Mouse (Mus musculus) heart, adult 2 months (tissue): Measurements from ENCODE around the gene Prrg4. TPM values are rescaled to one million over a fixed set of nuclear protein-coding genes. Genes with fewer than 3 reads are reported as not detected.
A peak's percentile ranks its signal among the peaks of the same experiment; 100 is the strongest.

ENCODE experiments used
- DNase-seq, 2 experiments: peaks; one replicate each; pipeline ENCODE4 v3.0.0; 2021
- H3K27ac ChIP-seq: fragments of 200-600 bp; 2 replicates; pipeline ENCODE4 v1.8.1; 2022
- H3K27me3 ChIP-seq: fragments of 200-500 bp; 2 replicates; pipeline ENCODE4 v1.6.1; 2012; ENCODE audit warnings: mild to moderate bottlenecking, low read length, inconsistent platforms, mixed read lengths; ENCODE audit not compliant: control insufficient read depth, insufficient read depth
- H3K36me3 ChIP-seq: fragments of 200-500 bp; 2 replicates; pipeline ENCODE4 v1.6.1; 2012; ENCODE audit warnings: low read length, inconsistent platforms; ENCODE audit not compliant: control insufficient read depth, insufficient read depth
- H3K4me1 ChIP-seq: fragments of 200-500 bp; 2 replicates; pipeline ENCODE4 v1.6.1; 2011; ENCODE audit warnings: low read length; ENCODE audit not compliant: control insufficient read depth, insufficient read depth
- H3K4me3 ChIP-seq: fragments of 200-600 bp; 2 replicates; pipeline ENCODE4 v1.8.1; 2022
- H3K79me2 ChIP-seq: fragments of 200-500 bp; replicated peaks from 2 replicates; pipeline ENCODE4 v1.6.1; 2012; ENCODE audit warnings: mild to moderate bottlenecking, inconsistent platforms, low read length, moderate library complexity, mixed read lengths; ENCODE audit not compliant: control insufficient read depth, insufficient read depth
- H3K9ac ChIP-seq: fragments of 200-500 bp; 2 replicates; pipeline ENCODE4 v1.6.1; 2012; ENCODE audit warnings: low read depth, mild to moderate bottlenecking, control low read depth, inconsistent platforms, low read length, mixed read lengths
- CTCF ChIP-seq: fragments of 200-600 bp; IDR thresholded peaks from 2 replicates; pipeline ENCODE4 v1.8.1; 2022; ENCODE audit warnings: antibody characterized with exemption, mild to moderate bottlenecking, moderate library complexity
- EP300 ChIP-seq: fragments of 200-500 bp; IDR thresholded peaks from 2 replicates; pipeline ENCODE4 v1.6.1; 2011; ENCODE audit warnings: low read depth, low read length, control low read depth; ENCODE audit not compliant: insufficient read depth
- POLR2A ChIP-seq: fragments of 200-500 bp; IDR thresholded peaks from 2 replicates; pipeline ENCODE4 v1.6.1; 2011; ENCODE audit warnings: mild to moderate bottlenecking, low read depth, low read length, control low read depth; ENCODE audit not compliant: insufficient read depth
- WGBS: fragments of 180-500 bp; shearing (Covaris S2); methylation state at CpG from one replicate; pipeline ENCODE4 v1.1.7; 2018; 5-methylcytosine and 5-hydroxymethylcytosine counted together
- intact Hi-C: fragments of 180-260 bp; cut with DNase I; formaldehyde crosslinking; loops from one replicate; pipeline ENCODE4 v1.15.1; 2025
- polyA plus RNA-seq: library from polyadenylated mRNA; depleted of rRNA; stranded (reverse); fragments of >200 nt; gene quantifications from 2 replicates; pipeline ENCODE4 v1.2.3, GENCODE M21; 2012
- total RNA-seq, 2 experiments: library from RNA; stranded (reverse); gene quantifications; 2 replicates each; pipeline ENCODE4 v1.2.3; 2021

The Prrg4 gene
- total and polyA plus RNA-seq, 3 experiments: 0.29 to 0.94 (median 0.61) TPM

GRCm38 (mm10) chr2:104847645-104848044 is 2.0 kb downstream of the Prrg4 start:
- Histone ChIP-seq H3K36me3 (no peaks in the 10 kb centered on the region), H3K9ac (no peak overlapping the region), H3K4me1 (peaks cover 4% of the 10 kb centered on the region), H3K27me3 (no peaks in the 10 kb centered on the region), H3K27ac (no peak overlapping the region), H3K79me2 (no peaks in the 10 kb centered on the region), H3K4me3 (no peak overlapping the region)
- TF ChIP-seq CTCF: peak; percentile 62
- TF ChIP-seq EP300: no peak
- 65% methylated on average over 2 of the region's 2 CpGs for WGBS
- no peak for DNase-seq
- intact Hi-C loops: loop anchor here (5.0 kb wide), 1 partner anchor 385 kb away; no protein-coding TSS in a partner anchor

- DNase-seq: no peak
- no peak for TF ChIP-seq EP300
- no peak for TF ChIP-seq POLR2A
- TF ChIP-seq CTCF: no peak
- Histone ChIP-seq H3K9ac (no peak overlapping the region), H3K36me3 (no peaks in the 10 kb centered on the region), H3K4me3 (no peak overlapping the region), H3K79me2 (no peaks in the 10 kb centered on the region), H3K27me3 (no peaks in the 10 kb centered on the region), H3K4me1 (peaks cover 4% of the 10 kb centered on the region), H3K27ac (no peak overlapping the region)
- intact Hi-C loops: loop anchor here (5.0 kb wide), 1 partner anchor 385 kb away; no protein-coding TSS in a partner anchor
- 38% methylated on average over 4 of the region's 4 CpGs for WGBS
Measured at GRCm38 (mm10) chr2:104846638-104847414, 2.9 kb downstream of the Prrg4 start.

- no peak for DNase-seq
- no peak for TF ChIP-seq POLR2A
- no peak for TF ChIP-seq CTCF
- TF ChIP-seq EP300: no peak
- Histone ChIP-seq H3K27ac (no peak overlapping the region), H3K27me3 (no peaks in the 10 kb centered on the region), H3K4me1 (no peaks in the 10 kb centered on the region), H3K9ac (no peak overlapping the region), H3K36me3 (no peaks in the 10 kb centered on the region), H3K4me3 (no peak overlapping the region), H3K79me2 (no peaks in the 10 kb centered on the region)
- intact Hi-C loops: no loop called here
Measured at GRCm38 (mm10) chr2:104842559-104842958, 7.1 kb downstream of the Prrg4 start.

- WGBS: 89% methylated on average over 7 of the region's 7 CpGs
- H3K4me1 ChIP-seq: no peaks in the 10 kb centered on the region
- DNase-seq: no peak
- no peak overlapping the region for H3K27ac ChIP-seq
- H3K9ac ChIP-seq: no peak overlapping the region
- intact Hi-C loops: no loop called here
- no peak overlapping the region for H3K4me3 ChIP-seq
- H3K79me2 ChIP-seq: no peaks in the 10 kb centered on the region
- no peaks in the 10 kb centered on the region for H3K36me3 ChIP-seq
- no peaks in the 10 kb centered on the region for H3K27me3 ChIP-seq
- TF ChIP-seq CTCF (no peak), EP300 (no peak), POLR2A (no peak)
Measured at GRCm38 (mm10) chr2:104841736-104842135, 7.9 kb downstream of the Prrg4 start.

- Histone ChIP-seq H3K9ac (no peak overlapping the region), H3K4me3 (no peak overlapping the region), H3K79me2 (no peaks in the 10 kb centered on the region), H3K27ac (no peak overlapping the region), H3K36me3 (no peaks in the 10 kb centered on the region), H3K4me1 (no peaks in the 10 kb centered on the region), H3K27me3 (no peaks in the 10 kb centered on the region)
- intact Hi-C loops: no loop called here
- DNase-seq: no peak
- TF ChIP-seq EP300: no peak
- no peak for TF ChIP-seq POLR2A
- TF ChIP-seq CTCF: peak; percentile 30; the same call in 1 of the 2 replicates
Measured at GRCm38 (mm10) chr2:104840974-104841373, 8.7 kb downstream of the Prrg4 start.

- 56% methylated on average over 2 of the region's 2 CpGs for WGBS
- Histone ChIP-seq H3K4me1 (peaks cover 1% of the 10 kb centered on the region; the same call in 1 of the 2 replicates), H3K27me3 (no peaks in the 10 kb centered on the region), H3K9ac (no peak overlapping the region), H3K4me3 (no peak overlapping the region), H3K79me2 (no peaks in the 10 kb centered on the region), H3K27ac (peak overlapping the region; percentile 49), H3K36me3 (no peaks in the 10 kb centered on the region; the same call in 1 of the 2 replicates)
- no peak; the same call in 1 of the 2 replicates for TF ChIP-seq POLR2A
- TF ChIP-seq CTCF: no peak
- TF ChIP-seq EP300: 0 out of 2 replicates have a peak, but pooled peaks have one; percentile 18
- DNase-seq: peak in 1 of 2 experiments; percentile 6
- intact Hi-C loops: no loop called here
Measured at GRCm38 (mm10) chr2:104832486-104832885, 17.2 kb downstream of the Prrg4 start.
